Mouse (Mus musculus) spleen, adult 2 months (tissue): ENCODE measurements at regions not wholly inside any gene's neighbourhood (a gene's known extent, or its start where the extent isn't known, plus 50 kb on each side); places are given as distances from the start of the nearest gene placed in this dataset.

Experiments
- CTCF ChIP-seq: fragments of 200-500 bp; IDR thresholded peaks from 2 replicates; pipeline ENCODE4 v1.5.1; 2011; ENCODE audit warnings: mild to moderate bottlenecking, inconsistent platforms; ENCODE audit not compliant: insufficient read depth, insufficient read length, insufficient replicate concordance; ENCODE audit errors: extremely low read depth
- POLR2A ChIP-seq: fragments of 200-500 bp; IDR thresholded peaks from 2 replicates; pipeline ENCODE4 v1.6.1; 2011; ENCODE audit warnings: low read depth, low read length, inconsistent platforms

GRCm38 (mm10) chr1:133529817-133530216 is 80.3 kb downstream of the Snrpe start:
- TF ChIP-seq CTCF (no peak), POLR2A (no peak)
